Mouse (Mus musculus): ENCODE data around the gene Fgf9. TPM values are rescaled to one million over a fixed set of nuclear protein-coding genes. Genes with fewer than 3 reads are reported as not detected.

The Fgf9 gene
- 0.69 TPM for polyA plus RNA-seq (2014; fragmentation: Illumina TruSeq; extraction: RNeasy Lipid Tissue Mini Kit (QIAGEN cat#74804); ENCODE audit: low read depth, low replicate concordance)

DNA sequence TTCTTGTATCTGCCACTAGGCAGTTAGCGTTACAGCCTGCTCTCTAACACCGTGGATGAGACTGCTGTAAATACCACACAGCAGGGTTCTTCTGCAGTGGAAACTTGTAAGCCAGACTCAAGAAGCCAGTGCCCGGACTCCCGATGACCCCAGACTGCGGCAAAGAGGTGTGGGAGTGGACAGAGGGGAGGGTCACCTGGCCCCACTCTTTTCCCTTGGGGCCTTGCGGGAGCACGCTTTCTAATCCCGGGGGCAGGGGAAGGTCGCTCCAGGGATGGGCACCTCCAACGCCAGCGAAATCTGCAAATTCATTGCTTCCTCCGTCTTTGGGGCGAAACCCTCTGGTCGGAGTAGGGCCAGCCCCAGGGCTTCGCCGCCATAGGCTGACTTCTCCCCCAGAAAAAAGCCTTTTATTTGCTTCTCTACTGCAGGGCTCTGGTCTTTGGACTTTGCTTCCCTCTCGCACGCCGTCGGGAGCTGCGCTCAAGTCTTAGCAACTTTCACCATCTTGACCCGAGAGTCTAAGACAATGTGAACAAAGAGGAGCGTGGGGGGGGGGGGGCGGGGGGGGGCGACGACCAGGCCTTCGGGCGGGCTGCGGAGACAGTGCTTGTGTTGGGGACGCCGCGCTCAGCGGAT is at the start of gene Fgf9:
Gene Fgf9, plus strand, starts transcription at position 67 of the 639 bp plus-strand sequence.

Other genes with a start within 250 kb of the Fgf9 start
- 12.7 TPM for gene Ska3, start 244.4 kb upstream of the Fgf9 start, polyA plus RNA-seq (2014; fragmentation: Illumina TruSeq; extraction: RNeasy Lipid Tissue Mini Kit (QIAGEN cat#74804); ENCODE audit: low read depth, low replicate concordance)
- 78.0 TPM for gene Mrpl57, start 244.3 kb upstream of the Fgf9 start, polyA plus RNA-seq (2014; fragmentation: Illumina TruSeq; extraction: RNeasy Lipid Tissue Mini Kit (QIAGEN cat#74804); ENCODE audit: low read depth, low replicate concordance)
- 57.2 TPM for gene Zdhhc20, start 180.3 kb upstream of the Fgf9 start, polyA plus RNA-seq (2014; fragmentation: Illumina TruSeq; extraction: RNeasy Lipid Tissue Mini Kit (QIAGEN cat#74804); ENCODE audit: low read depth, low replicate concordance)
- 35.8 TPM for gene Micu2, start 71.3 kb upstream of the Fgf9 start, polyA plus RNA-seq (2014; fragmentation: Illumina TruSeq; extraction: RNeasy Lipid Tissue Mini Kit (QIAGEN cat#74804); ENCODE audit: low read depth, low replicate concordance)

All from testis, adult 10 weeks (tissue).